Mouse (Mus musculus): ENCODE measurements around the gene Clec4g.
"Not testable (repeated sequence)": the region's sequence is repeated elsewhere in the genome, so short reads cannot be mapped to it uniquely, and the experiment has no call there.

Gene Clec4g
- long read RNA-seq, experiment 1 = 0 reads
- long read RNA-seq, experiment 2 = 0 reads

DNA sequence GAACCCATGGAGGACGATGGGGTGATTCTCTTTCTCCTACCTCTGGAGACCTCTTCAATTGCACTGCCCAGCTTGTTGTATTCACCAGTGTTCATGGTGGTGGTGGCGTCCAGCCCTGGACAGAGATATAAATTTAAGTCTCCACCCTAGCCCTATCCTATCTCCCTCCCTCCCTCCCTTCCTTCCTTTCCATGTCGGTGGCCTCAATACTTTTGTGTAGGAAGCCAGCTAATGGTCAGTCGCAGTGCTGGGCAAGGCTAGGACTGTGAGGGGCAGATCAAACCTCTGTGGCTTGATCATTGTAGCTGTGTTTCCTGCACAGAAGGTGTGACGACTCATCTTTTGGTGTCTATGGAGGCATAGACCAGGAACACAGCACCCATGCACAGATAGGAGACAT, at the start of gene Clec4g:
TSS of gene Clec4g (minus strand) at position 101 of the 400 bp plus-strand sequence.
- intact Hi-C loops (cut with DNase I) = no loop called here

DNA sequence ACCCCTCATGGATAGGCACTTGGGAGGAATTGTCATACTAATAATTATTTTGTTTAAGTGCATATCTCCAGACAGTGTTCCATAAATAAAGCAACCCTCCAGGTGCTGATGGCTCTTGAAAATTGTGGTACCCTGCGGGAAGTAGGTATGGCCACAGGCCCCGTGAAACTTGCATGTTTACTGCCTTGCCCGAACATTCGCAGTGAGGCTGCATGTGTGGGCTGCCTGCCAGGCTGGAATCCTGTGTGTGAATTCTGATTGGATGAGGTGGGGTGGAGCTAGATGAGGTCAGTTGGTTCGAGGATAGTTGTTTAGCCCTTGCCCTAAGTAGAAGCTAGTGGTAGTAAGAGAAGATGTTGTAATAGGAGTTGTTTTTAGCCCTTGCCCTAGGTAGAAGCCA, 48.2 kb upstream of the Clec4g start:
- intact Hi-C loops (cut with DNase I) = not testable (repeated sequence)

DNA sequence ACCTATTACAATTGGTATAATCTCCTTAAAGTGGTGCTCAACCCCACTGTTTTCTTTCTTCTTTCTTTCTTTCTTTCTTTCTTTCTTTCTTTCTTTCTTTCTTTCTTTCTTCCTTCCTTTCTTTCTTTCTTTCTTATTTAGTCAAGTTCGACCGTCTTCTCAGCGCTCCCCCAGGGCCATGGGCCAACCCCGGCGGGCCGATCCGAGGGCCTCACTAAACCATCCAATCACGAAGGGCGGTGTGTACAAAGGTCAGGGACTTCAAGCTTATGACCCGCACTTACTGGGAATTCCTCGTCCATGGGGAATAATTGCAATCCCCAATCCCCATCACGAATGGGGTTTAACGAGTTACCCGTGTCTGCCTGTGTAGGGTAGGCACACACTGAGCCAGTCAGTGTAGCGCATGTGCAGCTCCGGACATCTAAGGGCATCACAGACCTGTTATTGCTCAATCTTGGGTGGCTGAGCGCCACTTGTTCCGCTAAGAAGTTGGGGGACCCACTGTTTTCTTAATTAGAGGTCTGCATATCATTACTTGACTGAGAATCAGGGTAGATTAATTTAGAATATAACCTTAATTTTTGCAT, 33.9 kb upstream of the Clec4g start:
- intact Hi-C loops (cut with DNase I) = no loop called here

DNA sequence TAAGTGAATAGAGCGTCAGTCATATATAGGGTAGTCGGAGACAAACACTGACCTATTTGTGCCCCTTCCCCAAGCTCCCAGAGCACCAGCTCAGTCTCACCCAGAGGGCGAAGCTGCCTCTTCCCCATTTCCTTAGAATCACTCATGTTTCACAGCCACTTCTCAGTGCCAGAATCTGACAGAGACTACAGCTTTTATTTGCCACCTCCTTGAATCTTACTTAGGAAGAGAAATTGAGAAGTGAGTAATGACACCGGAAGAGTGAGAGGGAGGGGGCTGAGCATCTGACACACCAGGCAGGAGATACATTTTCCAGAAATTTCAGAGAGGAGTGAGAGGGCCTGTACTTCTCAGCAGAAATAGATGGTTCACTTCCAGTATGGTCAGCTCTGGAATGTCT, 28.3 kb upstream of the Clec4g start, which contains the start of gene Cd209a:
TSS of gene Cd209a (minus strand) at position 224 of the 400 bp plus-strand sequence.
- intact Hi-C loops (cut with DNase I) = no loop called here

- intact Hi-C loops (cut with DNase I) = no loop called here
These were observed 16.5 kb upstream of the Clec4g start for GRCm38 (mm10) chr8:3736947-3737346.

DNA sequence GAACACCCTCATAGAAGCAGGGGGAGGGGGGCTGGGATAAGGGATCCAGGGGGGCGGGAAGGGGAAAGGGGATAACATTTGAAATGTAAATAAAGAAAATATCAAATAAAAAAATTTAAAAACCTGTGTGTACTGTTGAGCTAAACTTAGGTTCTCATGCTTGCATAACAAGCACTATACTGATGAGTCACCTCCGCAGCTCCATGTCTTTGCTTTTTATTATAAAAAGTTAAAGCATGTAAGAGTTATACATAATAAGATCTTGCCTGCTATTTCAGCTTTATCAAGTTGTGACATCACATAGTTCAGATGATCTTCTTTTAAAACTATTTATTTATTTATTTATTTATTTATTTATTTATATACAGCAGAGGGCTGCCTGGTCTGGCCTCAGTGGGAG, 15.1 kb upstream of the Clec4g start:
- intact Hi-C loops (cut with DNase I) = no loop called here

GRCm38 (mm10) chr8:3734084-3734483, 13.6 kb upstream of the Clec4g start:
- intact Hi-C loops (cut with DNase I) = no loop called here

DNA sequence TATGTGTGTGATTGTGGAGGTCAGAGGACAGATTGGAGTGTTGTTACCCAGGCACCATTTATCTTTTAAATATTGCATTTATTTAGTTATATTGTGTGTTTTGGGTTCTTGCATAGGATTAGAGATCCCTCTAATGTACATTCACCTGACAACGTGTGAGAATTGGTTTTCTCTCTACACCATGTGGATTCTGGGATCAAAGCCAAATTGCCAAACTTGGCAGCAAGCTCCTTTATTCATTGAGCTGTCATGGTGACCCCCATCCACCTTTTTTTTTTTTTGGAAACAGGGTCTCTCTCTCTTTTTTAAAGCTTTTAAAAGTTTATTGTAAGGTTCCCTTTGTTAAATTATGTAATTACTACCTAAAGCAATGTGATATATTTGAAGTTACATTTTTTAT, 590 bp upstream of the Clec4g start:
- intact Hi-C loops (cut with DNase I) = no loop called here

- intact Hi-C loops (cut with DNase I) = loop anchor here (5.0 kb wide), 1 partner anchor 239 kb away; no protein-coding TSS in a partner anchor
These were observed 1.9 kb downstream of the Clec4g start for GRCm38 (mm10) chr8:3718559-3718958.

DNA sequence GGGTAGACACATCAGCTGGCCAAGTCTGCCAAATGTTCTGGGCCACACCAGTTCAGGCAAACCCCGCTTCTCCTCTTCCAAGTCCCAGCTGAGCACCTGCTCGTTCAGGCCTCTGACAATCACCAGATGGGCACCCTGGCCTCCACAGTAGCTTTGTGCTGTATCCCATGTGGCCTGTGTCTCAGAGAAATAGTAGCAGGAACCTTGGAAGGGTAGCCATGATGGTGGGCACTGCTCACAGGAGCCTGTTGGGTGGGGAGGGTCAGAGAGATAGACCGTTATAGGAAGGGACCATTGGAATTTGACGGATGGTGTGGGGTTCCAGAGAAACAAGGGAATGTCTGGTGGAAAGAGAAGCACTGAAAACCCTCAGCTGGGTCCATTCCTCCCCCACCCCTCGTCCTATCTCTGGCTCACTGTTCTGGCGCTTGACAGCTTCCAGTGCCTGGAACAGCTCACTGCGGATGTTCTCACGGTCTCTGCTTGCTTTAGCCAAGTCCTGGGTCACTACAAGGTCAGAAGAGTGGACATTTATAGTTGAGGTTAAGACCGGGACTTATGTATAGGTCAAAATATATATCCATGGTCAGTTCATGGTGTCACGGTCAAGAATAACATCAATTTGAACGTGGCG, 3.0 kb downstream of the Clec4g start:
- intact Hi-C loops (cut with DNase I) = loop anchor here (5.0 kb wide), 1 partner anchor 240 kb away; no protein-coding TSS in a partner anchor

GRCm38 (mm10) chr8:3711646-3712045, 8.8 kb downstream of the Clec4g start:
- intact Hi-C loops (cut with DNase I) = no loop called here

GRCm38 (mm10) chr8:3710312-3710711, 10.1 kb downstream of the Clec4g start:
- intact Hi-C loops (cut with DNase I) = no loop called here

- intact Hi-C loops (cut with DNase I) = no loop called here
These were observed 12.8 kb downstream of the Clec4g start for GRCm38 (mm10) chr8:3707611-3708010.

DNA sequence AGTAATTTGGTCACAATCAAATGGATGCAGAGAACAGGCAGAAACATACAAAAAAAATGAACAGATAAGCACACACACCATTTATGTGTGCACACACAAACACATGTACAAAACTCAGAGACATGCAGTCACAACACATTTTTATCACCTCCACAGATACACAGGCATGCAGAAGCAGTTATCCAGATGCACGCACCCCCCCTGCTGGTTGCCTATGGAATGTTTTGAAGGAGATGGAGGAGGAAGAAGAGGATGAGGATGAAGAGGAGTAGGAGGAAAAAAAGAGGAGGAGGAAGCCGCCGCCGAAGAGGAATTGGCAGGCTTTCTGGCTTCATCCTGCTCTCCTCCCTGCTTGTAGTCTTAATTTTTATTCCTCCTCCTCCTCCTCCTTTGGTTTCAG, 14.7 kb downstream of the Clec4g start:
- intact Hi-C loops (cut with DNase I) = no loop called here

- intact Hi-C loops (cut with DNase I) = no loop called here
These were observed 19.0 kb downstream of the Clec4g start for GRCm38 (mm10) chr8:3701491-3701890.

GRCm38 (mm10) chr8:3694121-3694520, 26.3 kb downstream of the Clec4g start, which contains the start of gene Fcer2a:
Fcer2a (minus strand) TSS chr8:3694175.
- intact Hi-C loops (cut with DNase I) = no loop called here

- intact Hi-C loops (cut with DNase I) = no loop called here
These were observed 29.7 kb downstream of the Clec4g start for GRCm38 (mm10) chr8:3690774-3691173.

- intact Hi-C loops (cut with DNase I) = no loop called here
These were observed 32.9 kb downstream of the Clec4g start for GRCm38 (mm10) chr8:3687537-3687936.

GRCm38 (mm10) chr8:3685422-3685821, 35.0 kb downstream of the Clec4g start:
- intact Hi-C loops (cut with DNase I) = no loop called here

- intact Hi-C loops (cut with DNase I) = no loop called here
These were observed 35.9 kb downstream of the Clec4g start for GRCm38 (mm10) chr8:3684530-3684929.

DNA sequence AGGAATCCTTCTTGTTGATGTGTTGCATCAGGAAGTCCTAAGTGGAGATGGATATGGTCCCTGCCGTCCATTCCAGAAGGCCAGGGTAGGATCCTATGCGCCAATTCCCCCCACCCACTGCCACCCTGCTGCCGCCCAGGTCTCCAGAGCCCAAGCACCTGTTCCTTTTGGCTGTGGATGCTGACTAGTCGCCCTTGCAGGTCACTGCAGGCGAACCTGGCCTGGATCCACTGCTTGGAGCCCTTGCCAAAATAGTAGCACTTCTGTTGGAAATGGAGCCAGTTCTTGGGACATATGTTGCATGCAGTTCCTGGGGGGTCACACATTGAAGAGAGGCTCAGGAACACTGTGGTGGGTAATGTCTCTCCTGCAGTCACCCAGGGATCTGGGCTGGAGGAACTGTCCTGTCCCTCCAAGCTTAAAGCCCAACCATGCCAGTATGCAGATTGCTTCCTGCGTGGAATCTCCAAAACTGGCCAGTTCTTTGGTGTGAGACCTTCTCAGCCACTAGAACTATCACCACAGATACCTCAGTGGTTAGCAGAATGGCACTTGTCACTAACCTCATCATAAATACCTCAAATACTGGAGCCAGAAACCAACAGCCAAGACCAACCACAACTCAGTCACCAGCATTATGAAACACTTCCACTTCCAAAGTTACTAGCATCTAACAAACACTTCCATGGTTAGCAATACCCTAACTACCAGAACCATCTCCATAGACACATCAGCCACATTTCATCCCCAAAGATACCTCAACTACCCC, 36.9 kb downstream of the Clec4g start:
- intact Hi-C loops (cut with DNase I) = no loop called here

DNA sequence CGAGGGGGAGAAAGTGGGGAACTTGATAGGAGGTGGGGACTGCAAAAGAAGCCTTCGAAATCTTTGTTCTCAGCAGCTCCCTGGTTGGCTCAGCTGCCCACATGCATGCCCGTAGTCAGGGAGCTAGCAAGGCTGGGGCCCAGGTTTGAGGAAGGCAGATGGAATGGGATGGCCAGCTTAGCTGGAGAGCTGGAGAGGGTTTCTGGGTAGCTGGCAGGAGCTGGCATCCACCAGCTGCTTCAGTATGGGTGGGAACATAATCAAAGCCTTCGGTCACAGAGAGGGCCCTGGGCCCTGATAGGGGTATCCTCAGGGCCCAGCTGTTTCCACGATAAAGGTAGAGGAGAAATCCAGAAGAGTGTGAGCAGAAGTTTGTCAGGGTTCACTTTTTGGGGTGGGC, 38.0 kb downstream of the Clec4g start:
- intact Hi-C loops (cut with DNase I) = no loop called here

All from adrenal gland (tissue).